Mouse (Mus musculus): ENCODE data around the gene Tmem205. TPM values are rescaled to one million over a fixed set of nuclear protein-coding genes. Genes with fewer than 3 reads are reported as not detected.

Tmem205 gene
- 101 and 102 TPM in 2 replicates for polyA plus RNA-seq (2012; rRNA removed)

DNA sequence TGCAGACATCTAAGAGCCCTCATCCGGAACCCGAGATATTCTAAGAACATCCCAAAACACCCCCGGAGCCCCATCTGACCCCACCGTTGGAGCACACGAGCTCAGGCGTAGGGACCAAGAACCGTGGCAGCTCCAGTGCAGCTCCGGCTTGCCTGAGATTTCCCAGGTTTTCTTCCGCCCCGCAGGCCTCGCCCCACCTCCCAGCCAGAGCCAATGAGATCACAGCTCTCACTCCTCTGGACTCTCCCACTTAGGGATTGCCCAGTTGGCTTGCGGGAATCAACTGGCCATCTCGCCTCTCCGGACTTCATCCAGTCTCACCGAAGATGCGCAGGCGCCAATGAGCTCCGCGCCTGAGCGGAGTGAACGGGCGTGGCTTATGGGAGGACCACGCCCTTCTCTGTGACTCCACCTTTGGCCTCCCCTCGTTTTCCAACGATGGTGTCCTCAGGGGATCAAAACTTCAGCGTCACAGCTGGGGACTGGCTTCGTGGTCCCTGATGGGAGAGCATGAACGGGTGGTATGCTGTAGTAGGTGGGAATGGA, at the start of gene Tmem205, which contains the start of gene Ccdc159:
Tmem205 (minus strand) TSS at position 349 of the 546 bp plus-strand sequence.
Ccdc159 (plus strand) TSS at position 264 of the 546 bp plus-strand sequence.
- WGBS: 1% methylated on average over 28 of the region's 28 CpGs
- peak; percentile 97 for DNase-seq (ENCODE audit: low read depth, low spot score)

GRCm38 (mm10) chr9:21976626-21977175, 49.3 kb upstream of the Tmem205 start:
- DNase-seq (ENCODE audit: low read depth, low spot score): no peak
- 78% methylated on average over 10 of the region's 10 CpGs for WGBS

DNA sequence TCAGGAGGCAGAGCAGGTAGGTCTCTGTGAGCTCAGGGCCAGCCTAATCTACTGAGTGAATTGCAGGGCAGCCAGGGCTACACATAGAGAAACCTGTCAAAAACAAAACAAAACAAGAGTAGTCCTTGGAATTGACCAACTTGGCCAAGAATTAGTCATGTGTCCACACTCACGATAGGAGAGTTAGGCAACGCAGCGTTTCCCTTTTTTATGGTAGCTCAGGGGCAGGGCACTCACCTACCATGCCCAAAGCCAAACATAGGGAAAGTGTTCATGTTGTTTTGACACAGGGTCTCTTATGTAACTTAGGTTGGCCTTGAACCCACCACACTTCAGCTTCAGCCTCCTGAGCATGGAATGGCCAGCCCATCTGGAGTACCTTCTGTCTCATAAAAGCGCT, 41.9 kb upstream of the Tmem205 start:
- no peak for DNase-seq (ENCODE audit: low read depth, low spot score)
- WGBS: 56% methylated on average over 4 of the region's 4 CpGs

DNA sequence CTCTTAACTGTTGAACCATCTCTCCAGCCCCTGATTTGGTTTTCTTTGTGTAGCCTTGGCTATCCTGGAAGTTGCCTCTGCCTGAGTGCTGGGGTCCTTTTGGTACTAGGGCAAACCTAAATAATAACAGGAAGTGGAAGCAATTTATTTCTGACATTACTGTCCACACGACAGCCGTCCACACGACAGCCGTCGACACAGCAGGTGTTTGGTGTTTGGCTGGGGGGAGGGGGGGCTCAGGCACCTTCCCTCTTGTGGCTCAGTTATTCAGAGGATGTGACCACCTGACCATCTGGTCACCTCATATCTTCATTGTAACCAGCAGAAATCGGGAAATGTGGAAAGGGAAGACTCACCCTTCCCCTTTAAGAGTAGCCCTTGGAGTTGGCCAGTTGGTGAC, 41.5 kb upstream of the Tmem205 start:
- no peak for DNase-seq (ENCODE audit: low read depth, low spot score)
- WGBS: 57% methylated on average over 6 of the region's 6 CpGs

DNA sequence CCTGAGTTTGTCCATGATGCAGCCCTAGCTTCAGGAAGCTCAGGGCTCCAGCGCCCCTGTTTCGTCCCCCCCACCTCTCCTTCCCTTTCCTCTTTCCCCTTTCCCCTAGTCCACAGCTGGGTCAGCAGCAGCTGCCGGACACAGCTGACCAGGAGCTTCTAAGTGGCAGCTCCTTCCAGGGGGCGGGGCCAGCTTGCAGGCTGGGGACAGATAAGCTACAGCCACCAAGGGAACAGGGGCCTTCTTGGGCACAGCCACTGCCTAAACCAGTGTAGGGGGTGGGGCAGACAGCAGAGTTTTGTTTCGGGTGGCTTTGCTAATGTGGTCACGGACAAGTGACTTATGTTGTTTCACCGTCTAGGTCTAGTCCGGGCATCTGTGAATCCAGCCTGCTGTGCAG, 36.1 kb upstream of the Tmem205 start, which contains the start of gene Epor:
Epor (minus strand) TSS at position 90 of the 400 bp plus-strand sequence.
- no peak for DNase-seq (ENCODE audit: low read depth, low spot score)
- 39% methylated on average over 8 of the region's 8 CpGs for WGBS

DNA sequence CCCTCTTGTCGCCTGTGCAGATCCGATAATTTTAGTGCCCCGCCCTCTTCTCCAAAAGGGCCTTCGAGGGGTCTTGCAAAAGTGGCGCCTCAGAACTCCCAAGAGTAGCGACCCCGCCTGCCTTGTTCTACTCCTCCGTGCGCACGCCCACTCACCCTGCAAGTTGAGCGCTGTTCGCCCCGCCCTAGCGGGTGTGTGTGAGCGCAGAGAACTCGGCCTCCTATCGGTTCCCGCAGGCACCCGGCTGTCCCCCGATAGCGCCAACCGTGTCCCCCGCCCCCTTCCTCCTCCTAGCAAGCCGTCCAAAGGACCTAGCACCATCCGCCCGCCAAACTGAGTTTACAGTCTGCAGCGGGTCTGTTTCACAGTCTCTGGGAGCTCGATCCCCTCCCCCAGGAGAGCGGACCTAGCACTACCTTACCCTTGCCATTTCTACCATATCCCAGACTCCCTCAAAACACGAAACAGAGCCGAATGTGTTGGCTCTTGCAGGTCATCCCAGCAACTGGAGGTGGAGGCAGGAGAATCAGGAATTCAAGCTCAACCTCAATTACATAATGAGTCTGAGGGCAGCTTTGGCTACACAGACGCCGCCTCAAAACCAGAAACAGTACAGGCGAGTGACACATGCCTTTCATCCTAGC, 35.2 kb upstream of the Tmem205 start:
- 3% methylated on average over 34 of the region's 34 CpGs for WGBS
- no peak for DNase-seq (ENCODE audit: low read depth, low spot score)

DNA sequence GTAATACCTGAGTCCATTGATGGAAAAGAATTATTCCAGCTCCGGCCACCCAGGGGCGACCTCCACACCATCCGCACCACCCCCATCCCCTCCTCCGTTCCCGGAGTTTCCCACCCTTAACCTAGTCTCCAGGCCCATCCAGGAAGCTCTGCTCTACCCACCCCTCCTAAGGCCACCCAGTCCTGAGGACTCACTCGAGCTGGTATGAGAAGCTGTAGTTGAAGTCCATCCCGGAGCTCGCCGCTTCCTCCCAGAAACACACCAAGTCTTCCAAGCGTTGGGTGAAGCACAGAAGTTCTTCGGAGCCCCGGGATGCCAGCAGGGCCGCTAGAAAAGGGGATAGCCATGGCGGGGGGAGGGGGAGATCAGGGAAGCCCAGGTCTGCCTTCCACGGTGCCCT, 34.7 kb upstream of the Tmem205 start:
- WGBS: under 1% methylated on average over 15 of the region's 15 CpGs
- no peak for DNase-seq (ENCODE audit: low read depth, low spot score)

DNA sequence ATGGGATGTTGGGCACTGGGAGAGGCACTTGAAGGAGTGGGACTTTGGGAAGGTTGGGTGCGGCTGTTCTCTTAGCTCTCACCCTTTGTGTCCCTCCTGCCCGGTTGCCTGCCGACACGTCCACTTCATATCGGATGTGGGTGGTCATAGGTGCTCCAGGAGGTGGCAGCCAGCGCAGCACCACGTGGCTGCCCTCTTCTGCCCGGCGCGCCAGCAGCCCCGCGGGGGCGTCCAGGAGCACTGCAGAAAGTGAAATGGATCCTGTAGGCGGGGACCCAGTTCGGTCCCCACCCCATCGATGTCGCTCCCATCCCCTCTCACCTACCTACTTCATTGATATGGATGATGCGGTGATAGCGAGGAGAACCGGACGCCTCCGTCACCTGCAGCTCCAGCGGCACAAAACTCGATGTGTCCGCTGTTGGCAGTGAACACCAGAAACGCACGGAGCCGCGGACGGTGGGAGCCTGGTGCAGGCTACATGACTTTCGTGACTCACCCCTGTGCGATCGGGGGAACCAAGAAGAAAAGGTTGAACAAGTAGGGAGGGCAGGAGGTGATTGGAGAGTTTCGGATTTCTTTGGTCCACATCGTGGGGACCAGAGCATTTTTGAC, 34.1 kb upstream of the Tmem205 start:
- DNase-seq (ENCODE audit: low read depth, low spot score): no peak
- WGBS: 6% methylated on average over 35 of the region's 35 CpGs

GRCm38 (mm10) chr9:21960558-21961208, 33.3 kb upstream of the Tmem205 start:
- 34% methylated on average over 26 of the region's 26 CpGs for WGBS
- DNase-seq (ENCODE audit: low read depth, low spot score): no peak

DNA sequence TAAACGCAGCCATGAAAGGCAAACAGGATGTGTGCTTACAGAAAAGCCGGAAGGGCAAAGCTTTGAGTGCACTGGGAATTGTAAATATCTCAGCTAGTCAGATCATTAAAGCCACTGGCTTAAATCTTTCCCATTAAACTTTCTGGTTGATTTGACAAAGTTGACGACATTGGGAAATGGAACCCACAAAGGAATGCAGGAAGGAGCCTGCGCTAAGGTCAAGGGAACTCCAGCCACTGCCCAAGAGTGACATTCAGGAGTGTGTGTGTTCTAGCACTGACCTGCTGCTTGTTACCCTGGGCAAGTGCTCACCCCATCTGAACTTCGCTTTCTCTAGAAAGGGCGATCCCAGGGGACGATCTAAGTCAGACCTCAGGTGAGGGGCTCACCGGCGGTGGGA, 32.8 kb upstream of the Tmem205 start:
- 60% methylated on average over 9 of the region's 9 CpGs for WGBS
- no peak for DNase-seq (ENCODE audit: low read depth, low spot score)

- no peak for DNase-seq (ENCODE audit: low read depth, low spot score)
- 92% methylated on average over 7 of the region's 7 CpGs for WGBS
Observed at GRCm38 (mm10) chr9:21959244-21959643, 31.9 kb upstream of the Tmem205 start.

- 69% methylated on average over 5 of the region's 5 CpGs for WGBS
- DNase-seq (ENCODE audit: low read depth, low spot score): no peak
Observed at GRCm38 (mm10) chr9:21958372-21958771, 31.0 kb upstream of the Tmem205 start.

DNA sequence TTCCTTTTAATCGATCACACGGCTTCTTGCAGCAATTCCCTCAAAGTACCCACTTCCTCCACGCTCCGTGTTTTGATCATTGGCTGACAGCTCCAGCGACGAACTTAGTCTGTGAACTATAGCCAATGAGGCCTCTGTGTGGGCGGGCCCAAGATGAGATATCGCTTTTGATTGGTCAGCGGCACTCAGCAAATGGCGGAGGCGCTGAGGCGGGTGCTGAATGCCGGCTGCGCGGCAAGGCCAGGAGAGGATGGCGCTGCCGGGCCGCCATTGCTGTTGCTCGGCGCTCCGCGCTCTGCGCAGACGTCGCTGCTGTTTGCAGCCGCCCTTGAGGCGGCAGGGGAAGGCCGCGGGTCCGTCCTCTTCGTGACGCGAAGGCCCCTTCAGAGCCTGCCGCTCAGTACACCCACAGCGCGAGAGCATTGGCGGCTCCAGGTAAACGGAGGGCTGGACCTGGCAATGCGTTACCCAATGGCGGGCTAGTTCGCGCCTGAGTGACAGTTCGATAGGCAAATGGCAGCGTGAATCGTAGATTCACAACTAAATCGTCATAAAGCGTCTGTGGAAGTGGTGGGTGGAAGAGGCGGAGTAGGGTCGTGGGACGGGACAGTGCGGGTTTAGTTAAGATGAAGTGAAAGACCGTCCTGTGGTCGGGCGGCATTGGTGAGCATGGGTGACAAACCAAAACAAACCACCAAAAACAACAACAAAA, 28.4 kb upstream of the Tmem205 start, which contains the start of gene Swsap1:
Swsap1 (plus strand) TSS at position 186 of the 712 bp plus-strand sequence.
- WGBS: under 1% methylated on average over 54 of the region's 54 CpGs

GRCm38 (mm10) chr9:21955225-21955569, 27.8 kb upstream of the Tmem205 start:
- under 1% methylated on average over 18 of the region's 18 CpGs for WGBS
- DNase-seq (ENCODE audit: low read depth, low spot score): no peak

More for the DNA sequence above, 28.4 kb upstream of the Tmem205 start, which contains the start of gene Swsap1:
- peak; percentile 91 for DNase-seq (ENCODE audit: low read depth, low spot score)

GRCm38 (mm10) chr9:21954635-21955034, 27.3 kb upstream of the Tmem205 start:
- 51% methylated on average over 3 of the region's 3 CpGs for WGBS
- DNase-seq (ENCODE audit: low read depth, low spot score): no peak

GRCm38 (mm10) chr9:21953600-21953999, 26.2 kb upstream of the Tmem205 start:
- DNase-seq (ENCODE audit: low read depth, low spot score): no peak
- WGBS: 33% methylated on average over 3 of the region's 3 CpGs

- no peak for DNase-seq (ENCODE audit: low read depth, low spot score)
- WGBS: 73% methylated on average over 3 of the region's 3 CpGs
Observed at GRCm38 (mm10) chr9:21951977-21952376, 24.6 kb upstream of the Tmem205 start.

DNA sequence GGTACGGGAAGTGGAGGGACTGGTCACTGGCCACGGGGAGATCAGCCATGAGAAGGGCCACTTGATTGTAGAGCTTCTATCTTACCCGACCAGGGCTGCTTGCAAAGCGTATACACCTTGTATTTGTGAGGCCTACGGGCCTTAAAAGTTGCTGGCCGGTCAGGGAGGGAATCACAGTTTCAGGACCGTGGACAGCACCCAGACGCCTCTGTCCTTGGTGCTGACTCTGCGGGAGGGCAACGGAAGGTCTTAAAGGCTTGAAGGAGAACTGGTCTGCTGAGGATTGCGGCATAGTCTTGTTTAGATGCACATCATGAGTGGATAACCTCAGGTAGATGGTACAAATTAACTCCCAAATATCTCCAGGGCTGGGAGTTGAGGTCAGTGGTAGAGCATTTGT, 23.0 kb upstream of the Tmem205 start:
- DNase-seq (ENCODE audit: low read depth, low spot score): no peak
- WGBS: 15% methylated on average over 11 of the region's 11 CpGs

DNA sequence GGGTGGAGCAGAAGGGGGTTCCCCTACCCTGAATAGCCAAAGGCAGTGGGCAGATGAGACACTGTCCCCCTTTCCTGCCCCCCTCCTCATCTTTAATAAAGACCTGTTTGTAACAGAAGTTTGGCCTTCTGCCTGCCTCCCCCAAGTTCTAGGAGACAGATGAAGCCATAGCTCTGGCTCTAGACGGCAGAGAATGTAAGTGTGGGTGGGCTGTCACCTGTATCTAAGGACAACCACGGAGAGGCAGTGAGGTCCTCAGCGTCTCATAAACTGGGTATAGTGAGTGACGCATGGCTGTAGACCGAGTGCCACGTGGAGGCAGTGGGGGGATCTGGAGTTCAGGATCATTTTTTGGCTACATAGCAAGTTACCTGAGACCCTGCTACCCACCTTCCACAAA, 21.4 kb upstream of the Tmem205 start:
- no peak for DNase-seq (ENCODE audit: low read depth, low spot score)
- 65% methylated on average over 6 of the region's 6 CpGs for WGBS

GRCm38 (mm10) chr9:21948146-21948545, 20.8 kb upstream of the Tmem205 start:
- WGBS: 57% methylated on average over 8 of the region's 8 CpGs
- no peak for DNase-seq (ENCODE audit: low read depth, low spot score)
